Mouse (Mus musculus) liver, postnatal 0 days (tissue): ENCODE measurements at regions not wholly inside any gene's neighbourhood (a gene's known extent, or its start where the extent isn't known, plus 50 kb on each side); places are given as distances from the start of the nearest gene placed in this dataset.

Experiments
- ATAC-seq: fragments of 200-750 bp; cut with Nextera tagmentation; 2 replicates; pipeline ENCODE4 v1.8.0; 2017; ENCODE audit warnings: mild to moderate bottlenecking, moderate library complexity
- DNase-seq: peaks from one replicate; pipeline ENCODE4 v3.0.0-alpha.2; 2016
- H3K27ac ChIP-seq: fragments of 300-500 bp; sonication (generic); 2 replicates; pipeline ENCODE4 v1.5.1; 2014; ENCODE audit warnings: antibody characterized with exemption, moderate library complexity, mild to moderate bottlenecking, low read depth
- H3K27me3 ChIP-seq: fragments of 300-500 bp; sonication (generic); 2 replicates; pipeline ENCODE4 v1.6.1; 2014; ENCODE audit warnings: low read length, control low read depth, mixed read lengths; ENCODE audit not compliant: insufficient read depth
- H3K36me3 ChIP-seq: fragments of 300-500 bp; sonication (generic); replicated peaks from 2 replicates; pipeline ENCODE4 v1.6.1; 2014; ENCODE audit warnings: mild to moderate bottlenecking, control low read depth, low read length, moderate library complexity, mixed read lengths; ENCODE audit not compliant: insufficient read depth
- H3K4me1 ChIP-seq: fragments of 300-500 bp; sonication (generic); 2 replicates; pipeline ENCODE4 v1.6.1; 2014; ENCODE audit warnings: antibody characterized with exemption, mild to moderate bottlenecking, control low read depth; ENCODE audit not compliant: insufficient read depth
- H3K4me2 ChIP-seq: fragments of 300-500 bp; sonication (generic); 2 replicates; pipeline ENCODE4 v1.6.1; 2014; ENCODE audit warnings: low read depth, mild to moderate bottlenecking, low read length, moderate library complexity, mixed read lengths
- H3K4me3 ChIP-seq: fragments of 300-500 bp; sonication (generic); 2 replicates; pipeline ENCODE4 v1.5.1; 2014; ENCODE audit warnings: low read depth, low read length
- H3K9ac ChIP-seq: fragments of 300-500 bp; sonication (generic); replicated peaks from 2 replicates; pipeline ENCODE4 v1.6.1; 2014; ENCODE audit warnings: mild to moderate bottlenecking, moderate library complexity
- H3K9me3 ChIP-seq: fragments of 300-500 bp; sonication (generic); 2 replicates; pipeline ENCODE4 v1.6.1; 2016; ENCODE audit warnings: mild to moderate bottlenecking, control low read depth, low read length, mixed read lengths
- CTCF ChIP-seq: sonication (generic); IDR thresholded peaks from 2 replicates; pipeline ENCODE4 v1.5.1; 2016; ENCODE audit warnings: antibody characterized with exemption, low read depth
- EP300 ChIP-seq: IDR thresholded peaks from 2 replicates; pipeline ENCODE4 v1.6.1; 2016; ENCODE audit warnings: antibody characterized with exemption, low read depth, mild to moderate bottlenecking
- WGBS: fragments of 180-500 bp; shearing (Covaris S2); extraction: QIAGEN DNeasy Blood & Tissue Kit; methylation state at CpG from one replicate; pipeline ENCODE4 v1.1.7; 2014; ENCODE audit not compliant: insufficient replicate concordance; 5-methylcytosine and 5-hydroxymethylcytosine counted together

DNA sequence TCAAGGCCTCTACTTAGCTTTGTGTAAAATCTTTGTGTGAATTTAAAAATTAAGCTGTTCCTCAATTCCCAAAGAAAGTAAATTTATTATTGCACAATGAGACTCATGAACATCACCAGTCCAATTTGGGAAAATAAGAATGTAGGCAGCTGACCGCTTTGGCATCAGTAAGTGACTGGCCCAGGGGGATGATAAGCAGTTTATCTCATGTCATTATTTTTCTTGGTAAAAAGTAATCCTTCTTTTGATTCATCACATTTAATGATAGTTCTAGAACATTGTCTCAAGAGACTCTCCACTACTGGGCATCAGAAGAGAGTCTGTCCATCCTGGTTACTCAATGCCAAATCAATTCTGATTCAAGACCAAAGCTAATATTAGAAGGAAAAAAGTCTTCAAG, 203.6 kb downstream of the Ibtk start:
- 85% methylated on average over 1 of the region's 1 CpGs for WGBS
- H3K4me3 ChIP-seq = no peak overlapping the region
- no peak overlapping the region for H3K27ac ChIP-seq
- H3K9ac ChIP-seq = no peak overlapping the region
- TF ChIP-seq CTCF = no peak
- TF ChIP-seq EP300 = no peak
- no peak overlapping the region for H3K4me2 ChIP-seq
- DNase-seq (no peak), ATAC-seq (no peak)
- no peaks in the 10 kb centered on the region for H3K4me1 ChIP-seq
- H3K36me3 ChIP-seq = no peaks in the 10 kb centered on the region
- no peaks in the 10 kb centered on the region for H3K9me3 ChIP-seq
- H3K27me3 ChIP-seq = no peaks in the 10 kb centered on the region

- no peak overlapping the region for H3K4me2 ChIP-seq
- DNase-seq = no peak
- H3K9me3 ChIP-seq = no peaks in the 10 kb centered on the region
- H3K27me3 ChIP-seq = no peaks in the 10 kb centered on the region
- no peaks in the 10 kb centered on the region for H3K36me3 ChIP-seq
- 23% methylated on average over 3 of the region's 3 CpGs for WGBS
- TF ChIP-seq EP300 (no peak), CTCF (no peak)
- ATAC-seq = no peak
- no peak overlapping the region for H3K9ac ChIP-seq
- no peak overlapping the region for H3K27ac ChIP-seq
- H3K4me1 ChIP-seq = no peaks in the 10 kb centered on the region
- H3K4me3 ChIP-seq = no peak overlapping the region
Measured at GRCm38 (mm10) chr9:85538557-85538956, 210.6 kb downstream of the Ibtk start.

DNA sequence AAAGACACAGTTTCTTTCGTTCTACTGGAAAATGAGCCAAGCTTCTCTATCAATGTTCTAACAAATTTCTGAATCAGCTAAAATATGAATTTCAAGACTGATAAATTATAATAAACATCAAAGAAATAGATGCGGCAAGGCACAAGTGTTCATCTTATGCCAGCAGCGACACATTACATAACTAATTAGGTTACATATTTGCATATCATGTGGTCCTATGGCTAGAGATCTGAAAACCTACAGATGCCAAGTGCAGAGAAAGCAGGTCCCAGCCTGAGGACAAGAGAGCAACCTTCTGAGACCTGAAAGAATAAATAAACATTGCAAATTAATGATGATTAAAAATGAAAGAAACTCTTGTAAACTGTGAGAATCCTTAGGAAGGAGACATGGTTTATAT, 201.3 kb upstream of the Tent5a start:
- no peak overlapping the region for H3K4me2 ChIP-seq
- TF ChIP-seq EP300 = no peak
- TF ChIP-seq CTCF = no peak
- no peak for DNase-seq
- no peaks in the 10 kb centered on the region for H3K27me3 ChIP-seq
- no peak overlapping the region for H3K4me3 ChIP-seq
- no peak overlapping the region for H3K9ac ChIP-seq
- no peaks in the 10 kb centered on the region for H3K4me1 ChIP-seq
- no peak overlapping the region for H3K27ac ChIP-seq
- no peaks in the 10 kb centered on the region for H3K36me3 ChIP-seq
- no peaks in the 10 kb centered on the region for H3K9me3 ChIP-seq
- ATAC-seq = no peak
- WGBS = 85% methylated on average over 3 of the region's 3 CpGs

- H3K9me3 ChIP-seq = no peaks in the 10 kb centered on the region
- DNase-seq = no peak
- no peak overlapping the region for H3K9ac ChIP-seq
- no peak for ATAC-seq
- TF ChIP-seq EP300 (no peak), CTCF (no peak)
- no peak overlapping the region for H3K27ac ChIP-seq
- H3K4me1 ChIP-seq = no peaks in the 10 kb centered on the region
- no peaks in the 10 kb centered on the region for H3K27me3 ChIP-seq
- H3K4me2 ChIP-seq = no peak overlapping the region
- H3K4me3 ChIP-seq = no peak overlapping the region
- no peaks in the 10 kb centered on the region for H3K36me3 ChIP-seq
Measured at GRCm38 (mm10) chr9:85524733-85525132, 197.6 kb upstream of the Tent5a start.

DNA sequence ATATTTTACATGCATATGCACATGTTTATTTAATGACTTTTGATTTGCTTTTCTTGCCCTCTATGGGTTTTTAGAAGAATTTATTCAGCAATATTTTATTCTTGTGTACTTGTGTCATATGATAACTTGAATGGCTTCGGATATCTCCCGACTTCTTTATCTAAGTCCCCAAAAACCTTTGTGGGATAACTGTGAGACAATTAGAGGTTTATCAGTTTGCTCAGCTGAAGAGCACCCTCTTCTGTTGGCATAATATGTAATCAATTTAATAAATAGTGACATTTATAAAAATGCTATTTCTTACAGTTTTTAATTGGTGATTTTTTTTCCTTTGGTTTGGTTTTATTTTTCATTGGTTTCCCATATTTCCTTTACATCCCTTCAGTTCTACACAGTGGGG, 194.2 kb upstream of the Tent5a start:
- 55% methylated on average over 2 of the region's 2 CpGs for WGBS
- H3K4me1 ChIP-seq = no peaks in the 10 kb centered on the region
- no peak overlapping the region for H3K27ac ChIP-seq
- no peak for DNase-seq
- no peak overlapping the region for H3K9ac ChIP-seq
- no peak for ATAC-seq
- H3K4me3 ChIP-seq = no peak overlapping the region
- TF ChIP-seq EP300 (0 out of 2 replicates have a peak, but pooled peaks have one; percentile 34), CTCF (peak; percentile 25)
- no peaks in the 10 kb centered on the region for H3K9me3 ChIP-seq
- no peaks in the 10 kb centered on the region for H3K27me3 ChIP-seq
- H3K4me2 ChIP-seq = no peak overlapping the region
- H3K36me3 ChIP-seq = no peaks in the 10 kb centered on the region

DNA sequence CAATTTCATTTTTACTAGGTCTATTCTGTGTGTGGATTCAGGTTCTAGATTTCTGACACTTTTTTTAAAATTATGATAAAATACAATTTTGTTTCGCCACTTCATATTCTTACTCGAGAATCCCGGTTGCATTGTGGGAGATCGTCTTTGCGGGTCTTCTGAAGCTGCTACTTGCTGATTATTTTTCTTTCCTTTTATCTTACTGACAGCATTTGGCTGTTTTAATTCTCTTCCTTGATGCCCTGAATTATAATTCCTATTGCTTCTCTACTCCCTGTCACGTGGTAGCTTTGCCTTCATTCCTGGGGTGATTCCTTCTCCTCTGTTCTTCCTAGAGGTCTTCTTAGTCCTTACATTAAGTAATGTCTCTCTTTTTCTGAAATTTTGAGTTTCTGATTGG, 193.8 kb upstream of the Tent5a start:
- H3K9me3 ChIP-seq = no peaks in the 10 kb centered on the region
- no peaks in the 10 kb centered on the region for H3K36me3 ChIP-seq
- no peak overlapping the region for H3K27ac ChIP-seq
- WGBS = 60% methylated on average over 6 of the region's 6 CpGs
- no peak overlapping the region for H3K4me2 ChIP-seq
- DNase-seq (no peak), ATAC-seq (no peak)
- H3K4me3 ChIP-seq = no peak overlapping the region
- H3K4me1 ChIP-seq = no peaks in the 10 kb centered on the region
- no peak overlapping the region for H3K9ac ChIP-seq
- H3K27me3 ChIP-seq = no peaks in the 10 kb centered on the region
- TF ChIP-seq CTCF (no peak), EP300 (no peak)

DNA sequence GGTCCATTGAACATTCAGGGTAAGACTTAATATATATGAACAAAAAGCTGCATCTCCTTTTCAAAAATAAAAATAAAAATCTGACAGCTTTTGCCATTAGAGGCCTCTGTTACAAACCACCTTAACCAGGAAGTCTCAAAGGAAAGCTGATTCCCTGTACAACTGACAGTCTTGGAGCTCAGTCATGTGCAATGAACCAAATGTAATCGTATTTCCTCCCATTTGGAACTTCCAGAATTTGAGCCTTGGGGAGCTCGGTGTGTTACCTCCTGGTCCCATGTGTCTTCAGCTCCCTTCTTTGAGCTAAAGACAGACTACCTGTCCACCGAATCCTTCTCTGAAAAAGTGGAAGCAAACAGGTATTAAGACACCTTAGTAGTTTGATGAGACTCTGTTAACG, 171.9 kb upstream of the Tent5a start:
- no peak for DNase-seq
- H3K4me3 ChIP-seq = no peak overlapping the region
- WGBS = 68% methylated on average over 4 of the region's 4 CpGs
- no peaks in the 10 kb centered on the region for H3K9me3 ChIP-seq
- TF ChIP-seq EP300 (no peak), CTCF (no peak)
- H3K27ac ChIP-seq = no peak overlapping the region
- H3K4me1 ChIP-seq = no peaks in the 10 kb centered on the region
- no peaks in the 10 kb centered on the region for H3K27me3 ChIP-seq
- no peak overlapping the region for H3K9ac ChIP-seq
- no peak for ATAC-seq
- no peaks in the 10 kb centered on the region for H3K36me3 ChIP-seq
- no peak overlapping the region for H3K4me2 ChIP-seq
